Mouse (Mus musculus): ENCODE results near the gene Timm17b. TPM values are rescaled to one million over a fixed set of nuclear protein-coding genes. Genes with fewer than 3 reads are reported as not detected.

Timm17b gene
- total RNA-seq (2014; rRNA removed) (37.3 and 47.4 TPM in 2 replicates), polyA plus RNA-seq (2015; fragmentation: Nextera tagmentation; extraction: Ambion mirVana) (125 and 133 TPM in 2 replicates)

DNA sequence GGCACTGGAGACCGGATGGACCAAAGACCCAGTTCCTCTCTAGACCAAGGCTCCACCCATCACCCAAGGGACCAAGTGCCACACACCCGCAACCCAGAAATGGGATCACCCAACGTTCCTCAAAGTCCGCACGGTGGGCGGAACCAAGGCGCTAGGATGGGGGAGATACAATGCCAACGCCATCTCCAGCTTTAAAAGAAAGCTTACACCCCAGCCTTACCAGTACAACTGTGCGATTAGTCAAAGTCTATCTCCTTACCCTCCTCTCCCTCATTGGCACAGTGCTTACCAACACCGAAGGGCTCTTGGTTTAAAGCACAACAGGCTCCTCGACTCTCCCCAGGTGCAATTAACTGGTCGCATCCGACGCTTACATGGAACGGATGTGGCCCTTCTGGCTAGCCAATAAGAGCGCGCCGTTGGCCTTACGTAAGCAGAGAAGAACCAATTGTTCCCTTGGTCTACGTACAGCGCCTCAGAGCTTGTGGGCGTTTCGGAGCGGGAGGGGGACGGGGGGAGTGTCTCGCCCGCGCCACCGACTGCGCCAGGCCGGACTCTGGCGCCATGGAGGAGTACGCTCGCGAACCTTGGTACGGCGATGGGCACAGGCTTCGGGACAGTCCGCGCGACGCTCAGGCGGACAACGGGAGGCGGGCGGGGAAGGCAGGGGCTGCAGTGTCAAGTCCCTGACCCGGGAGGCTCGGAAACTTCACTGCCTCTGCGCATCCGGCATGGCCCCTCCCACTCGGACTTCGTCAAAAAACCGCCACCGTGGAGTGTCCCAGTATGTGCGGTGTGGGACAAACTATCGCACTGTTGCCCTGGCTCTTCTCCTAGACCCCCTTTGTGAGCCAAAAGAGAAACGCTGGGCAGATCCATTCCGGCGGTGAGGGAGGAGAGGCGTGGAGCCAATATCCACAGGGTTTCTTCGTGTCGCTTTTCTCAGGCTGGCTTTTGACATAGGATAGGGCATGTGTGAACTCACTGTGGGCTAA, at the start of gene Timm17b, which contains the start of gene Pqbp1:
Gene Timm17b (plus strand): TSS at position 478 of the 995 bp plus-strand sequence.
Gene Pqbp1 (minus strand): TSS at position 390 of the 995 bp plus-strand sequence.
- TF ChIP-seq CTCF (IDR thresholded peaks at IDR 0.05; ENCODE audit: low read depth): no peak
- Histone ChIP-seq H3K9ac (replicated peaks; ENCODE audit: low read length) (peak within 1 kb of the TSS; percentile 45), H3K27ac (peak within 1 kb of the TSS; percentile 90), H3K27me3 (ENCODE audit: insufficient read depth, low read length) (no peaks in the 10 kb centered on the region), H3K4me3 (ENCODE audit: low read length) (peak within 1 kb of the TSS; percentile 54), H3K4me2 (ENCODE audit: low read depth, low read length) (peak within 1 kb of the TSS; percentile 61), H3K4me1 (ENCODE audit: insufficient read depth, low read length) (no peaks in the 10 kb centered on the region), H3K9me3 (ENCODE audit: low read length) (no peaks in the 10 kb centered on the region), H3K36me3 (ENCODE audit: insufficient read depth, low read length) (peaks cover 3% of the 10 kb centered on the region; the same call in 1 of the 2 replicates)
- DNase-seq (ENCODE audit: low spot score) (peak; percentile 94), ATAC-seq (peak; percentile 98)
- WGBS: 25% methylated on average over 62 of the region's 62 CpGs

DNA sequence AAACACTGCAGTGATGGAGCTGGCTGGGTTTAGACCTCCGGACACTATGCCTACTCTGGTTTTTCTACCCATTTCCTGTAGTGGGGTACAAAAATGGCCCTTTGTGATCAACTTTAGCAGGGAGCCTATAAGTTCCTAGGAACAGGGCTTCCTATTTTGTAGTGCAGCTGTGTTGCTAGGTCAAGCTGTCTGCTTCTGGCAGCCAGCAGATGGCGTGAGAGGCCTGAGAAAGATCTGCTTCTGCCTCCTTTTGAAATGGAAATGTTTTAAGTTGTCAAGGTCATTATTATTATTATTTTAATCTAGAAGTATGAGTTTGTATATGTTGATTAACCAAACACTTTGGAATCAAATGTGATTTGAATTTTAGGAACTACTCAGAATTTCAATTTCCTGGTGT, 44.6 kb upstream of the Timm17b start:
- H3K4me1 ChIP-seq (ENCODE audit: insufficient read depth, low read length): no peaks in the 10 kb centered on the region
- WGBS: 37% methylated on average over 2 of the region's 2 CpGs
- H3K4me2 ChIP-seq (ENCODE audit: low read depth, low read length): no peak overlapping the region
- no peaks in the 10 kb centered on the region for H3K36me3 ChIP-seq (ENCODE audit: insufficient read depth, low read length)
- no peaks in the 10 kb centered on the region for H3K9me3 ChIP-seq (ENCODE audit: low read length)
- ATAC-seq (no peak), DNase-seq (ENCODE audit: low spot score) (peak; percentile 60)
- H3K9ac ChIP-seq (replicated peaks; ENCODE audit: low read length): no peak overlapping the region
- no peaks in the 10 kb centered on the region for H3K27me3 ChIP-seq (ENCODE audit: insufficient read depth, low read length)
- H3K27ac ChIP-seq: no peak overlapping the region
- no peak overlapping the region for H3K4me3 ChIP-seq (ENCODE audit: low read length)
- TF ChIP-seq CTCF (IDR thresholded peaks at IDR 0.05; ENCODE audit: low read depth): peak; percentile 63

- 88% methylated on average over 3 of the region's 3 CpGs for WGBS
- H3K27ac ChIP-seq: no peak overlapping the region
- H3K4me3 ChIP-seq (ENCODE audit: low read length): no peak overlapping the region
- no peak for DNase-seq (ENCODE audit: low spot score)
- H3K9me3 ChIP-seq (ENCODE audit: low read length): no peaks in the 10 kb centered on the region
- no peaks in the 10 kb centered on the region for H3K27me3 ChIP-seq (ENCODE audit: insufficient read depth, low read length)
- no peak for ATAC-seq
- no peaks in the 10 kb centered on the region for H3K4me1 ChIP-seq (ENCODE audit: insufficient read depth, low read length)
- no peak overlapping the region for H3K4me2 ChIP-seq (ENCODE audit: low read depth, low read length)
- no peak for TF ChIP-seq CTCF (IDR thresholded peaks at IDR 0.05; ENCODE audit: low read depth)
- no peak overlapping the region for H3K9ac ChIP-seq (replicated peaks; ENCODE audit: low read length)
- no peaks in the 10 kb centered on the region for H3K36me3 ChIP-seq (ENCODE audit: insufficient read depth, low read length)
Observed at GRCm38 (mm10) chrX:7859191-7859753, 39.9 kb upstream of the Timm17b start.

GRCm38 (mm10) chrX:7863181-7863580, 36.0 kb upstream of the Timm17b start:
- DNase-seq (ENCODE audit: low spot score): no peak
- no peaks in the 10 kb centered on the region for H3K36me3 ChIP-seq (ENCODE audit: insufficient read depth, low read length)
- H3K4me1 ChIP-seq (ENCODE audit: insufficient read depth, low read length): no peaks in the 10 kb centered on the region
- H3K4me3 ChIP-seq (ENCODE audit: low read length): no peak overlapping the region
- no peak for ATAC-seq
- no peak overlapping the region for H3K4me2 ChIP-seq (ENCODE audit: low read depth, low read length)
- no peak overlapping the region for H3K9ac ChIP-seq (replicated peaks; ENCODE audit: low read length)
- H3K9me3 ChIP-seq (ENCODE audit: low read length): no peaks in the 10 kb centered on the region
- 87% methylated on average over 1 of the region's 1 CpGs for WGBS
- no peak overlapping the region for H3K27ac ChIP-seq
- no peak for TF ChIP-seq CTCF (IDR thresholded peaks at IDR 0.05; ENCODE audit: low read depth)
- H3K27me3 ChIP-seq (ENCODE audit: insufficient read depth, low read length): no peaks in the 10 kb centered on the region

DNA sequence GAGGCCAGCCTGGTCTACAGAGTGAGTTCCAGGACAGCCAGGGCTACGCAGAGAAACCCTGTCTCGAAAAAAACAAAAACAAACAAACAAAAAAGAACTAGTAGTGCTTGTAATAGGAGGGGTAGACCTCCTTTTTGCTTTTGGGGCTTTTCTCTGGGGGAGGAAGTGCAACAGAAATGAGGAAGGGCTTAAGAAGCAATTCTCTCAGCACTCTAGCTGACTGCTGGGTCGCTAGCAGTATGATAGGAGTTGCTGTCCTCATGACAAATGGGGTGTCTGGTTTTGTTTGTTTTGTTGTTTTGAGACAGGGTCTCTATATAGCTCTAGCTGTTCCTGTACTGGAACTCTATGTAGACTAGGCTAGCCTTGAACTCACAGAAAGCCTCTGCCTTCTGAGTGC, 34.6 kb upstream of the Timm17b start:
- no peak for TF ChIP-seq CTCF (IDR thresholded peaks at IDR 0.05; ENCODE audit: low read depth)
- Histone ChIP-seq H3K4me1 (ENCODE audit: insufficient read depth, low read length) (no peaks in the 10 kb centered on the region), H3K4me2 (ENCODE audit: low read depth, low read length) (no peak overlapping the region), H3K9ac (replicated peaks; ENCODE audit: low read length) (no peak overlapping the region), H3K9me3 (ENCODE audit: low read length) (no peaks in the 10 kb centered on the region), H3K27me3 (ENCODE audit: insufficient read depth, low read length) (no peaks in the 10 kb centered on the region), H3K27ac (no peak overlapping the region), H3K36me3 (ENCODE audit: insufficient read depth, low read length) (no peaks in the 10 kb centered on the region), H3K4me3 (ENCODE audit: low read length) (no peak overlapping the region)
- 63% methylated on average over 3 of the region's 3 CpGs for WGBS
- DNase-seq (ENCODE audit: low spot score): no peak
- ATAC-seq: no peak

GRCm38 (mm10) chrX:7865343-7865742, 33.8 kb upstream of the Timm17b start:
- Histone ChIP-seq H3K4me3 (ENCODE audit: low read length) (no peak overlapping the region), H3K4me2 (ENCODE audit: low read depth, low read length) (no peak overlapping the region), H3K27ac (no peak overlapping the region), H3K27me3 (ENCODE audit: insufficient read depth, low read length) (no peaks in the 10 kb centered on the region), H3K9ac (replicated peaks; ENCODE audit: low read length) (no peak overlapping the region), H3K9me3 (ENCODE audit: low read length) (no peaks in the 10 kb centered on the region), H3K4me1 (ENCODE audit: insufficient read depth, low read length) (no peaks in the 10 kb centered on the region), H3K36me3 (ENCODE audit: insufficient read depth, low read length) (no peaks in the 10 kb centered on the region)
- 83% methylated on average over 2 of the region's 2 CpGs for WGBS
- ATAC-seq (no peak), DNase-seq (ENCODE audit: low spot score) (no peak)
- no peak for TF ChIP-seq CTCF (IDR thresholded peaks at IDR 0.05; ENCODE audit: low read depth)

Measured in hindbrain, postnatal 0 days (tissue).